Mouse (Mus musculus): ENCODE data around the gene E030018B13Rik. TPM values are rescaled to one million over a fixed set of nuclear protein-coding genes. Genes with fewer than 3 reads are reported as not detected.

The E030018B13Rik gene
- total RNA-seq, 2 experiments from 2014 or later: not detected

DNA sequence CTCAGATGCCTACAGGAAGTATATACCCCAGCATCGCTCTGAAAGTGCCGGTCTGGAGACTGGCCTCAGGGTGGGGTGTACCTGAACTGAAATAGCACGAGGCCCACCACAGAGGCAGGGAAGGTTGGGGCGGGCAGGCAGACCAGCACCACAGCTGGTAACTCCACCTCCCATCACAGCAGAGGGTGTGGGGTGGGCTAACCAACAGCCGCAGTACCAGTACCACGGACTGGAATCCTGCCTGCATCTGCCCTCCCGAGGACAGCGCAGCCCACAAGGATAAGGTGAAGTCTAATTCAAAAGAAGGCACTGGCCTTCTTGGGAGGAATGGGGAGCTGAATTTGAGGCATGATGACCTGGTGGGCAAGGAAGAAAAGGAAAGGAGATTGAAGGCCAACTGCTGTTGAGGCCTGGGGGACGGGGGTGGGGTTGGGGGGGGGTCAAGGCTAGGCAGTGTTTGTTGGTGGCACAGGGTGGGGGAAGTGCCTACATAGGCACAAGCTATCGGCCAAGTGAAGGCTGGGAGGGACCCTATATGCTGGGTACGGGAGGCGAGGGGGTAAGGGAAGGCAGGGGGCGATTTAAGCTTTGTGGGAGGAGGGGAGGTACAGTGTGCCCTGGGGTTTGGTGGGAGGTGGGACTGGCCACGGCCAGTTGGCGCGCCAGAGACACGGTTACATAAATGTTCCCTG, 20.2 kb upstream of the E030018B13Rik start:
- no peak for DNase-seq (ENCODE audit: low spot score in 2 of 2)
- intact Hi-C loops (cut with DNase I): loop anchor here (2.0 to 5.0 kb wide), 3 partner anchors 39 to 139 kb away; no protein-coding TSS in a partner anchor

DNA sequence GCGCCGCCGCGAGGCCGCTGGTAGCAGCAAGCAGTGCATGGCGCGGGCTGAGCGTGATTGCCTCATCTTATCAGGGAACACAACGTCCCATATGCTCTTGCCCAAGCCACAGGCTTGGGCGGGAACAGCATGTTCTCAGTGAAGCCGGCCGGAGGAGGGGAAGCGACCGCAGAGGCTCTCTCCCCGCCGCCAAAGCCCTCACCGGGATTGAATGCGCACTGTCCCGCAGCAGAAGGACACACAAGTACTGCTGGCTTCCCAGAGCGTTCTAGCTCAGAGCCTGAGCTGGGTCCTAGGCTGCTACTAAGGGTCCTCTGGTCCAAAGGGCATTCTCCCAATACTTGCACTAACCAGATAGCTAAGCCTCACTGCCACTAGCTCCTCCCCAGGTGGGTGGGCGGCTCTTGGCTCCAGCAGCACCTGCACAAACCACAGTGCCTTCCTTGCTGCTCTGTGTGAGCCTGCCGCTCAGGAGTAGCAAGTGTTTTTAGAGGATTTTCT, 19.6 kb upstream of the E030018B13Rik start:
- DNase-seq (ENCODE audit: low spot score in 2 of 2): peak; percentile 94 to 95
- intact Hi-C loops (cut with DNase I): loop anchor here (2.0 to 5.0 kb wide), 3 partner anchors 40 to 140 kb away; no protein-coding TSS in a partner anchor

DNA sequence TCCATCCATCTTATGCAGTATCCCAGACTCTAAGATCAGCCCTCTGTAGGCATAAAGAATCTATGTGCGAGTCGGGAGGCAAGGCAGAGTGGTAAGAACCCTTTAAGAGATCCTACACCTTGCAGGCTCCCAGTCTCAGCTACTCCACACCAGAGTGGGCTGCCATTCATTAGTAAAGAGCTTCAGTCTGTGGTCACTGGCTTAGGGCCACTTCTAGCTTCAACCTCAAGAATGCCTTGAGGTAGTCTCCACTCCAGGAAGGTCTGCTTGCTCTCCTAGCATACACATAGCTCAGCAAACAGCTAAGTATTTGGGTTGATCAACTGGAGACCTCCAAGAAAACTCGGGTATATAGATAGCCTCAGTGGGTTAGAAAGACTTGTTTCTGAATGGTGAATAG, 19.0 kb upstream of the E030018B13Rik start:
- DNase-seq (ENCODE audit: low spot score in 2 of 2): no peak
- intact Hi-C loops (cut with DNase I): loop anchor here (2.0 to 5.0 kb wide), 3 partner anchors 39 to 140 kb away; no protein-coding TSS in a partner anchor

DNA sequence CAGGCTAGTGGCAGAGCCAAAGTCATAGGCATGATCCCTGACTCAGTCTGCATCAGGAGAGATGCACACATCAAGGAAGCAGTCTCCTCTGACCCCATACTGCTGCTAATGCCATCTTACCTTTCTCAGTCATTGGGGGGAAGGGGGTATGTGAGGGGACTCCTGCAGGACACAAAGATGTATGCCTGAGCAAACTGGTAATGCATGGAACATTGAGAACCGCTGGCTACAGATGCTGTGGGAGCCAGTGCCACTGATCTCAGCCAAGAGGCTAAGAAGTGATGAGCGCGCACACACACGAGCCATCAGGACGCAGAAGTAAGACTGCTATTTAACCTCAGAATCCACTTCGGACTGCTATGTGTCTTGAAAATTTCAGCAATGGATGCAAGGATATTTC, 18.5 kb upstream of the E030018B13Rik start:
- no peak for DNase-seq (ENCODE audit: low spot score in 2 of 2)
- intact Hi-C loops (cut with DNase I): loop anchor here (5.0 kb wide), 2 partner anchors 41 to 141 kb away; no protein-coding TSS in a partner anchor

DNA sequence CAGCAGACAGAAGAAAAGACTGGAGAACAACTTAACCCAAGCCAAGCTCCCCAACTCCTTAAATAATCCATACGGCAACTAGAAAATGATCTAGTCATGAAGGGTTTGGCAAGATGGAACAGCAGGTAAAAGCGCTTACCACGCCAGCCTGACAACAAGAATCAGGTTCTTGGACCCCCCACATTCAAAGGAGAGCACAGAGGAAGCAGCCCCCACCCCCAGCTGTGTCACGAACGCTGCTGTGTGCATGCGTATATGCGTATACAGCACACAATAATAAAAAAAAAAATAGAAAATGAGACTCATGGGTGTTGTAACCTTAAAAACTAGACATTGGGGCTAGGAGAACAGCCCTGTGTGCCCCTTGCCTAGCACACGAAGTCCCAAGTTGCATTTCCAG, 16.7 kb upstream of the E030018B13Rik start:
- intact Hi-C loops (cut with DNase I): loop anchor here (5.0 kb wide), 2 partner anchors 43 to 143 kb away; no protein-coding TSS in a partner anchor
- DNase-seq (ENCODE audit: low spot score in 2 of 2): no peak

DNA sequence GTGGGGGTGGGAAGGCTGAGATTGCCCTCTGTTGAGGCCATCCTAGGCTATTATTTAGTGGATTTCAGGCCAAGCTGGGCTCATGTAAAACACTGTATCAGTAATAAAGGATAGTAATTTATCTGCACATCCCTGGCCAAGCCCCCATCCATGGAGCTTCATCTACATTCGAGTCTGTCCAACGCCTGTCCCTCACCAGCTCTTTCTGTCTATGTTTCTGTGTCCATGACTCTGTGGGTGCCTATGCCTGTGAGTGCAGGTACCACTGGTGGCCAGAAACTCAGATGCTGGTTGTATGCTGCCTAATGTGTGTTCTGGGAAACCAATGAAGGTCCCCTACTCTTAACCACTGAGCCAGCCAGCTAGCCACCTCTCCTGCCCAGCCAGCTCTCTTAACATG, 16.2 kb upstream of the E030018B13Rik start:
- intact Hi-C loops (cut with DNase I): no loop called here
- DNase-seq (ENCODE audit: low spot score in 2 of 2): no peak

DNA sequence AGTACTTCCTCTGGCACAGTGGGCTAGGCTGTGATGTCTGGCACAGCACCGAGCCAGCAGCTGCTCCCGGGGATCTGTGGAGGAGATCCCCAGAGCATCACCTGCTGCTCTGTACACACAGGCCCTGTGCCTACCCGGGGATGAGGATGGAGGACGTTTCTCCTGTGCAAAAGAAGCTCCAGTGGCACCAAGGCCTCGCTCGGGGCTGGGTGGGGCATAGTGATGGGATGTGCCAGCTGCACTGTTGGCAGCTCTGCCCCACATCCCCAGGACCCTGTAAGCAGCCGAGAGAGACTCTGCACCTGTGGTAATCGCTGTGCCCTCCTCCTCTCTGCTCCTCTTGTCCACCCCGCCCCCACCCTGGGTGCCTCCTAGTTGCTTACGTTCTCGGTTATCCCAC, 15.3 kb upstream of the E030018B13Rik start:
- peak in 1 of 2 experiments; percentile 49 for DNase-seq (ENCODE audit: low spot score in 2 of 2)
- intact Hi-C loops (cut with DNase I): no loop called here

DNA sequence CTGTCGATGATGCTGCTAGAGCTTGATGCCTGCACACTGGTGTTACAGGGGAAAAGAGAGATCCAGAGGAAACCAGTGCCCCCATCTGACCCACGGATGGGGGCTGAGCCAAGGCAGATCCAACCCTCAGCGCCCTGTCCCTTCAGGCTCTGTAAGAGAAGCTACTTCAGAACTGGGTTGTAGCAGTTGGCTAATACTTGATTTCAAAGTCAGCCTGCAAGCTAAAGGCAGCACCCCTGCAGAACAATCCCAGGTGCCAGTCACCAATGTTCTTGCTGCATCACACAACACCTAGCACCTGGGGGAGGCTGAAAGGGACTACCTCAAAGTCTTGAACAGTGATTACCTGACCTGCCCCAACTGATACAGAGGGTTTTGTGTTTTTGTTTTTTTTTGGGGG, 14.7 kb upstream of the E030018B13Rik start:
- no peak for DNase-seq (ENCODE audit: low spot score in 2 of 2)
- intact Hi-C loops (cut with DNase I): no loop called here

DNA sequence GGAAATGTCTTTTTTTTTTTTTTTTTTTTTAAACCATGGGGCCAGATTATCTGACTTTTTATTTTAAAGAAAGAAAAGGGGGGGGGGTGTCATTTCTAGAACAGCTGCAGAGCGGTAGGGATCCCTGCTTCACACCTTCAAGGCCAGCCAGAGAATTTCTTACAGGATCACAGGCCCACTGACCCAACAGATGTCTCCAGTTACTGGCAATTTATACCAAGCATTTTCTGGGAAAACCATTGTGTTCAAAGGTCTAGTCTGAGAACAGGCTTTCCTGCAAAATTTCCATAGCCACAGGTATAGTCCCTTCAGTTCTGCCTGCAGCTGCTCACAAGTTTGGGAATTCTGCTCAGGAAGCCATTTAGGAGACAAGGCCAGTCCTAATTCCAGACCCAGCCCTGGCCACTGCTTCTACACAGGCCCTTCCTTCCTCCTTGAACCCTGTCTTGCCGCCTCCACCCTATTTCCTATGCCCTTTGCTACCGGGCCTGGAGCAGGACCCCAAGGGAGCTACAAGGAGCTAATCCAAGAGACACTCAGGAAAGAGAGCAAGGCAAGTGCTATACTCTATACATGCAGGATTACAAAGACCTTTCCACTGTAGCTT, 13.9 kb upstream of the E030018B13Rik start:
- no peak for DNase-seq (ENCODE audit: low spot score in 2 of 2)

DNA sequence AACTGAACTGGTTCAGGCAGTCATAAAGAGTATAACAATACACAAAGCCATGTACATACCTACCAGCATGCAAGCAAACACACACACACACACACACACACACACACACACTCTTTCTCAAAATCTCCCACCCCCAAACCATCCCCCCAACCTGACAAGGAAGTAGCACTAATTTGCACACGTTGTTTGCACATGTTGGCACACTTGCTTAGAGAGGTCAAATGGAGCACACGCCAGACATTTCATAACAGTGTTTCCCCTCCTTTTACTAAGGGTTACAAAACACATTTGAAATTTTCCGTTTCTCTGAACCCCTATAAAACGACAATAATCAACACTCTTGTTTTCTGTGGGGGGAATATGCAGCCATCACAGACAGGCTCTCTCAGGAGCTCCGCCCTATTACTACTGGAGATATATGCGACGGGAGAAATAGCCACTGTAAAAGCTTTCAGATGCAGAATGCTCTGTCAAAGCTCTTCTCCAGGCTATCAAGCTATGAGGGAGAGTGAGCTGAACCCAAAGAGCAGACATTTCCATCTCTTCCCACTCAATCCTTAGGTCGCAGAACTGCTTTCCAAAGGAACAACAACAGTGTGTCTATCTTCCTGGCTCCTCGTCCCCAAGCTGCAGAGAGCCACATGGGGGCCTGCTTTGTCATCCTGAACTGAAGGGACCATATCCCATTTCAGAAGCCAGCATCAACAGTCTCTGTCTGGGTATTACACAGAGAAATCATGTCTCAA, 12.8 kb upstream of the E030018B13Rik start:
- DNase-seq (ENCODE audit: low spot score in 2 of 2): no peak
- intact Hi-C loops (cut with DNase I): no loop called here

More for the DNA sequence above, 13.9 kb upstream of the E030018B13Rik start:
- intact Hi-C loops (cut with DNase I): no loop called here

DNA sequence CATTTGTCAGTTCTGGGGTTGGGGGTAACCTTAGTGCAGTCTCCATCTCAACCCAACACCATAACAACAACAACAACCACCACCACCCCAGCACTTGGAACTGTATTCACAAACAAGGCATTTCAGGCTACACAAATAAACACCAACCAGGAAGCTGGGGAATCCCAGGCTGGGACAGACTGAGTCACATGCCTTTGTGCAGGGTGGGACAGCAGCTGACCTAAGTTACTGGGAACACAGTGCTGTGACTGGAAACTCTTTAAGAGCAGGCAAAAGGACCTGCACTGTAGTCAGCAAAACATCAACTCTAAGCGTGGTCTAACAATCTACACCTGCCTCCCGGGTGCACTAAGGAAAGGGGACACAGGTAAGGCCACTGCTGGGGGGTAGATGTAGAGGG, 11.5 kb upstream of the E030018B13Rik start:
- no peak for DNase-seq (ENCODE audit: low spot score in 2 of 2)
- intact Hi-C loops (cut with DNase I): no loop called here

DNA sequence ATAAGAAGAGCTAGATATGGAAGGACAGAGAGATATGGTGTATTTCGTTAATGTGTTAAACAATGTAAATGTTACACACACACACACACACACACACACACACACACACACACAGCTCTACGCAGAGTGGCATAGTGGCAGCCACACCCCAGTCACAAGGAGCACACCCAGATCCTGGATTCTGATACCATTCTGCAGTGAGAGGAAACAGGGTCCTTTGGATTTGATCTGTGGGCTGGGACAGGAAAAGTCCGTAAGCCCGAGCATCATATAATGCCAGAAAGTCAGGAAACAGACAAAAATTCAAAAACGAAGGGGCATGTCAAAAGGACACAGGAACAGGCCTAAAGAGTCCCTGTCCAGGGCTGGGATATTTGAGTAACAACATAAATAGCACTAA, 11.0 kb upstream of the E030018B13Rik start:
- no peak for DNase-seq (ENCODE audit: low spot score in 2 of 2)
- intact Hi-C loops (cut with DNase I): no loop called here

DNA sequence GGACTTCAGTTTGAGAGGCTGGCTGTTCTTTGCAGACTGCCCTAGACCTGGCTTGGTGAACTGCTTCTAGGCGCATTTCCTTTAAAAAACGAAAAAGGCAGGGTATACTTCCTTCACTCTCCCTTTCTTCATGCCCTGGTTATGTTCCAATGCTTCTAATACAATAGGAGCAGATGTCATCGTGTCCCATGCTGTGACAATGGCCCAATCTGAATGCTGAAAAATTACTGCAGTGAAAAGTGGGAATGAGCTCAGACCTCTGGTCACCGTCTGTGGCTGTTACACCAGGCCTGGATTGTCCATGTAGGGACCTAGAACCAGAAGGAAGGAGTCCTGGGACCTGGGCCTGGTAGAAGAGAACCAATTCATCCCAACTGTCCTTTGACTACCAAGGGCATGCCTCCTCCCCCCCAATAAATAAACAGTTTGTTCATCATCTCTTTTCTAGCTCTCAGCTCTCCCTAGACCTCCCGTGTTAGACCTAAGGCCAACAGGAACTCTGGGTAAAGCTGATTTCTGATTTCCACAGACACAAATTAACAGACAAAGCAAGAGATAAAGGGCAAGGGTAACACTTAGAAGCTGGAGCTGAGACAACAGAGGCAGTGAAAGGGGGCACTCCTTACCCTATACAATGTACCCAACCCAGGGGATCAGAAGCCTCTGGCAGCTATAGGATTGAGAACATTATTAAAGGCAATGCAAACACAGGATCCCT, 8.7 kb upstream of the E030018B13Rik start:
- intact Hi-C loops (cut with DNase I): no loop called here
- DNase-seq (ENCODE audit: low spot score in 2 of 2): no peak

DNA sequence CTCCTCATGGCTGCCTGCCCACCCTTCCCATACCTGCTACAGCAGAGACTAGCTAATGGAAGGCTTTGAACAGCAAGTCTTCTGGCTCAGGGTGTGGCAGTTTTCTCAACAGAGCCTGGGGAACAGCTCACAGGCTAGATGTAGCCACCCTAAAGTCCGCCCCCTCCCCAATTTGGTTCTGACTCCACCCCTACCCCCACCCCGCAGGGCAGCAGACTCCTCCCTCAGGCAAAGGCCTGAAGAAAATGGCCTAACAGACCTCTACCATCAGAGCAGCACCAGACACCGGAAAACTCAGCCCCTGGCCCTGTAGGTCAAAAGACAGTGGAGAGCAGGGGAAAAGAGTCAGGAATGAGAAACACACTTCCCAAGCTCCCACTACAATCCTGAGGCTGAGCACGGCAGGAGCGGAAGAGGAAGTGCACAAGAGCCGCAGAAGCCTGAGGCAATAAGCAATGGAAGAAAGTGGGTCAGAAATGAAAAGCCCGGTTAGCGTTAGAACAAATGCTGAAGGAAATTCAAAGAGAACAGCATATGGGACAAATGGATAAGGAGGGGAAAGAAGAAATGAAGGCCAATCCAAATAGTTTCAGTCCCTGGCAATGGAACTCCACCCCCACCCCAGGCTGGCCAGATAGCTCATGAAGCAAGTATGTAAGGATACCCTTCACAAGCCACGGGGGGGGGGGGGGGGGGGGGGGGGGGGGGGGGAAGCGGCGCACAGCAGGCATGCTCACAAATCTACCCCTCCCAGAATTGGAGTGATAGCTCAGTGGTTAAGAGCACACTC, 8.0 kb upstream of the E030018B13Rik start:
- intact Hi-C loops (cut with DNase I): no loop called here
- DNase-seq (ENCODE audit: low spot score in 2 of 2): no peak

DNA sequence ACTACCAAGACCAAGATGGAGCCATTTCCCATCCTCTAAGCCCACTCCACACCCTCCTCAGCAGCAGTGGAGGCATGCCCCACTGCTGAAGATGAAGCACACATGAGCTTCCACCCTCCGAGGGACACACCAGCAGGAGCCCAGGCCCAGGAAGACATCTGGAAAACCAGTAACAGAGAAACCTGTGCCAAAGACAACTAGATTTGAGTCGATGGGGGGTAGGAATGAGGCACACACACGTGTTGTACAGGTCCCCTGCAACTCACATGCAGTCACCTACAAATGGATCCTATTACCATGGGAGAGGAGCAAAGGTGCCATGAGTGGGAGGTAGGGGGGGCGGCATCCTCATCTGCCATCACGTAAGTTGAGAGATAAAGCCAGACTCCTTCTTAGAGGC, 6.4 kb upstream of the E030018B13Rik start:
- DNase-seq (ENCODE audit: low spot score in 2 of 2): no peak
- intact Hi-C loops (cut with DNase I): no loop called here

DNA sequence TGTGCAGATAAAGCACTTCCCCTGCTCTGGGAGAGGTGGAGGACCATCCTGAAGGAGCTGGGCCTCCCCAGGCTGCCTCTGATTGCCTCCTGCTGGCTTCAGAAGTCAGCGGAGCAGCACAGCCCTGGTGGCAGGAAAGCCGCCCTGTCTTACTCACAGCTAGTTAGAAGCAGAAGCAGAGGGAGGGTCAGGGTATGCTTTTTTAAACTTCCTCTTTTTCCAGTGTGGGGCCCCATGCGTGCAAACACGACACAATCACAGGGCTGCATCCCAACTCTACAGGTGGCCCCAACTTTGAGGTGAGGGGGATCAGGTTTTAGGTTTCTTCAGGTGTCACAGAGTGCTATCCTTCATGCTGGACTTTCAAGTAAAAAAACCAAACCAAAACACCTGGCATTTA, 5.7 kb upstream of the E030018B13Rik start:
- intact Hi-C loops (cut with DNase I): no loop called here
- DNase-seq (ENCODE audit: low spot score in 2 of 2): no peak

DNA sequence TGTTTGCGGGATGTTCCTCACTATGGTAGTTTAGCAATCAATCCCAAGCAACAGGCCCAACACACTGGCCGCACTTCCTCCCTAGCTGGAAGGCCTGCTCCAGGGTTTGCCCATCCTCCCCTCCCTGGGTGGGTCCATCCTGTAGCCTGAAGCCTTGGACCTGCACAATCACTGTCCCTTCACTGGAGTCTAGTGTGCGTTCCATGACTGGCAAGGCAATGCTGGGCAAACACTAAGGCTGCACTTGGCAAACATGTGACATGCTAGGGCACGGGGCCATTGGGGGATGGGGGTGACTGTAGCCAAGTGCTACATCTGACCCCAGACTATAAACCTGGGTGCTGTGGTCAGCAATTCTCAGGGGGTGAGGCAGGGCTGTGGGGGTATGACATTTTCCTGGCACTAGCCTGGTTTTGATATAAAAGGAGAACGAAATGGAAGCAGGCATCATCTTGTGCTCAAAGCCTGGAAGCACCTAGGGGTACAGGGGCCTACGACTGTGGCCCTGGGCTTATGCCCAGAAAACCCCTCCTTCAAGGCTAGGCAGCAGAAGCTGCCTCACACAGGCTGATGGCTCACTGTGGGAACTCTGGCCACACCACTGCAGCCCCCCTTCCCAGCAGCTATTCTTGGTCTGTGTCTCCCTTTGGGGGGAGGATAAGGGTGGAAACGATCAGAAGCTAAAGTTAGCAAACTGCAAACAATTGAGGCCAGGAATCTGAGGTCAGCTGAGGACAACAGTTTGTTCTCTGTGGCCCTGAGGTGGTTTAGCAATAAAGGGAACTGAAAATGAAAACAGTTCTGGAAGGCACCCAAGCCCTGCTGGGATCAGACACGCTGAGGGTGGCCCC, 5.0 kb upstream of the E030018B13Rik start:
- intact Hi-C loops (cut with DNase I): no loop called here
- no peak for DNase-seq (ENCODE audit: low spot score in 2 of 2)

DNA sequence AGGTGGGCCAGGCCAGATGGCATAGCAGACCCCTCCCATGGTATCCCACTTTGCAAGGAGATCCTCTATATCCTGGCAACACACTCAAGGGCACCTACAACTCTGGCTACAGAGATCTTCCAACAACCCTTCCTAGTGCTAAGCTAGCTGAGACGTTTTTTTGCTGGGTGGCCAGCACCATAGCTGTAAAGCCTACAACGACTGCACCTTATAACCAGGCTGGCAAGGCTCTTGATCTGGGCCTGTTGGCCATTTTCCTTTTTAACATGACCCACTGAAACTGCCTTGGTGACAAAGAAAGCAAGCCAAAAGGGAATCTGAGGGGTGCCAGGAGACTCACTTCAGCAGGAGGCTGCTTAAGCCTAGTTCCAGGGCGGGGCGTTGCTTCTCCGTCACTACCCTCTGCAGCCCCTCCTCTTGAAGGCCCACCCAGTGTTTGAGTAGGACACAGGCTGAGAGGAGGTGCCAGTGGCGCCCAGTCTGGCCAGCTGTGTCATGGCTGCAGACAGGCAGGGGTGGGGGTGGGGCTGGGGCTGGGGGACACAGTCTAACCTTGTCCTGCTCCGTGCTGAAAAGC, 4.3 kb upstream of the E030018B13Rik start:
- DNase-seq (ENCODE audit: low spot score in 2 of 2): no peak
- intact Hi-C loops (cut with DNase I): no loop called here
